Mouse (Mus musculus) ES-E14 (cell line): ENCODE measurements around the gene Hist1h4h.

Source experiments
- HCFC1 ChIP-seq: IDR thresholded peaks from 2 replicates; pipeline ENCODE4 v1.6.1; 2012; ENCODE audit warnings: low read length, inconsistent platforms, borderline replicate concordance; ENCODE audit not compliant: insufficient read depth
- ZC3H11A ChIP-seq: IDR thresholded peaks from 2 replicates; pipeline ENCODE4 v1.6.1; 2012; ENCODE audit warnings: low read depth, mild to moderate bottlenecking, inconsistent platforms, low read length, borderline replicate concordance
- ZNF384 ChIP-seq: IDR thresholded peaks from 2 replicates; pipeline ENCODE4 v1.6.1; 2012; ENCODE audit warnings: low read depth, low read length, inconsistent platforms

DNA sequence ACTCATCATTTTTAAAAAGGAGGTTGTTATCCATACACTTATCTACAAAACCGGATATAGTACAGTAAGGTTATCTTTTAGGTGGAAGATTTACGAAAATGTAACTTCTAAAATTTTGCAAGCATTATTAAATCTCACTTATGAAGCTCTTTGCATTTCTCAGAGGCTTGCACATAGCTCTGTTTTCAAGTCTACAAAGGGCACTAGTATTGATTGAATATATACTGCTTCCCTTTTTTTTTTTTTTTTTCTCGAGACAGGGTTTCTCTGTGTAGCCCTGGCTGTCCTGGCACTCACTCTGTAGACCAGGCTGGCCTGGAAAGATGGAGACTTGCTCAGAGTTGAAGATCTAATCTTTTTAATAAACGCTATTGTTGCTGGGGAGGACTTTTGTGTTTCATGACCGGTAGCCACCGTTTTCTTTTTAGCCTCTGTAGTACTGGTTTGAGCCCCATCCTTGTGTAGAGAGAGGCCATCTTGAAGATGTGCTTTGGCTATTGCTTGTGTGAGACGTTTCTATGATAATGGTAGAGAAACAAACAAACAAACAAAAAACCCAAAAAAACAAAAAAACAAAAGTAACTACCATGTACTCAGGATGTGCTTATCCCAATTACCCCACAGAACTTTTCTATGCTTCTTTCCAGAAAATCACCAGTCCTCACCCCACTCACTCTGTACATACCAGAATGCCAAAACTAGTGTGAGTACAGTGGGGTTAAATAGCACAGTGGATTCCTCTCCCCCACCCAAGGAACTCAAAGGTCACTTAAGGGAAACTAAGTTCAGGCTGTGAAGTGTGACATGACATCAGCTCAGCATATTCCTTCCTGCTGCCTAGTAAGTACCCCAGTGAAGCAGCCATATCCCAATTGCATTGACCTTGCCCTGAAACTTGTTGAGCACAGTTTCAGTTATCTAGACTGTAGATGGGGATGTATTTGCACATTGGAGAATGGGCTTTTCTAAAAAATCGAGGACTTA is 21.4 kb downstream of the Hist1h4h start:
- TF ChIP-seq HCFC1 (no peak), ZC3H11A (no peak), ZNF384 (peak; percentile 71; the same call in 1 of the 2 replicates)
